Mouse (Mus musculus) MEL (cell line): ENCODE measurements around the gene Daw1. TPM values are rescaled to one million over a fixed set of nuclear protein-coding genes. Genes with fewer than 3 reads are reported as not detected.

Experiments
- DNase-seq: peaks from one replicate; pipeline ENCODE4 v3.0.0; 2011; ENCODE audit warnings: low read depth, low spot score
- H3K27ac ChIP-seq: 2 replicates; pipeline ENCODE4 v1.5.1; 2012; ENCODE audit warnings: low read depth, mild to moderate bottlenecking, control low read depth, low read length, moderate library complexity; ENCODE audit not compliant: control insufficient read depth
- H3K27me3 ChIP-seq, 2 experiments: fragments of 150-350 bp in 1 of 2; sonication (generic) in 1 of 2; 2 replicates each; pipeline ENCODE4 v1.6.1; 2012; ENCODE audit warnings: low read length in 2 of 2, mild to moderate bottlenecking in 2 of 2, improper control_type of control experiment in 1 of 2, moderate library complexity in 1 of 2; ENCODE audit not compliant: insufficient read depth in 2 of 2, control insufficient read depth in 1 of 2
- H3K36me3 ChIP-seq, 2 experiments: 2 replicates each; pipeline ENCODE4 v1.6.1; 2012 to 2014; ENCODE audit warnings: low read length in 2 of 2, improper control_type of control experiment in 1 of 2, inconsistent platforms in 1 of 2, mild to moderate bottlenecking in 1 of 2; ENCODE audit not compliant: insufficient read depth in 2 of 2, control insufficient read depth in 1 of 2
- H3K4me1 ChIP-seq, 2 experiments: fragments of 150-350 bp in 1 of 2; sonication (generic) in 1 of 2; 2 replicates each; pipeline ENCODE4 v1.6.1; 2012; ENCODE audit warnings: low read length in 2 of 2, improper control_type of control experiment in 1 of 2, mild to moderate bottlenecking in 1 of 2; ENCODE audit not compliant: insufficient read depth in 2 of 2, control insufficient read depth in 1 of 2
- H3K4me3 ChIP-seq, 2 experiments: fragments of 150-350 bp in 1 of 2; sonication (generic) in 1 of 2; 2 replicates each; pipeline ENCODE4 v1.5.1; 2012; ENCODE audit warnings: low read depth in 2 of 2, low read length in 2 of 2, mild to moderate bottlenecking in 2 of 2, moderate library complexity in 2 of 2, control low read depth in 1 of 2, improper control_type of control experiment in 1 of 2; ENCODE audit not compliant: control insufficient read depth in 1 of 2, insufficient read depth in 1 of 2
- H3K79me2 ChIP-seq: 2 replicates; pipeline ENCODE4 v1.6.1; 2012; ENCODE audit warnings: mild to moderate bottlenecking, low read length, moderate library complexity; ENCODE audit not compliant: control insufficient read depth, poor library complexity, insufficient read depth
- H3K9ac ChIP-seq: 2 replicates; pipeline ENCODE4 v1.6.1; 2012; ENCODE audit warnings: low read depth, mild to moderate bottlenecking, control low read depth, low read length, moderate library complexity; ENCODE audit not compliant: control insufficient read depth, poor library complexity, severe bottlenecking
- H3K9me3 ChIP-seq: fragments of 150-350 bp; sonication (generic); replicated peaks from 2 replicates; pipeline ENCODE4 v1.6.1; 2012; ENCODE audit warnings: mild to moderate bottlenecking, low read length, improper control_type of control experiment, moderate library complexity; ENCODE audit not compliant: insufficient read depth
- BHLHE40 ChIP-seq: IDR thresholded peaks from 2 replicates; pipeline ENCODE4 v1.6.1; 2012; ENCODE audit warnings: low read depth, mild to moderate bottlenecking, inconsistent platforms, low read length, improper control_type of control experiment, borderline replicate concordance
- CHD1 ChIP-seq: IDR thresholded peaks from 2 replicates; pipeline ENCODE4 v1.6.1; 2012; ENCODE audit warnings: low read depth, mild to moderate bottlenecking, inconsistent platforms, low read length, improper control_type of control experiment
- CTCF ChIP-seq, 3 experiments: IDR thresholded peaks in 2 of 3; conservative IDR thresholded peaks in 1 of 3; 2 replicates each; pipeline ENCODE4 v1.5.1; 2011 to 2012; ENCODE audit warnings: low read length in 3 of 3, low read depth in 2 of 3, mild to moderate bottlenecking in 2 of 3, improper control_type of control experiment in 1 of 3, inconsistent platforms in 1 of 3, mixed read lengths in 1 of 3, moderate library complexity in 1 of 3; ENCODE audit not compliant: control insufficient read depth in 1 of 3, insufficient read depth in 1 of 3, poor library complexity in 1 of 3, severe bottlenecking in 1 of 3
- EP300 ChIP-seq, 2 experiments: IDR thresholded peaks; 2 replicates each; pipeline ENCODE4 v1.6.1; 2011; ENCODE audit warnings: improper control_type of control experiment in 2 of 2, low read length in 2 of 2, low read depth in 1 of 2, mild to moderate bottlenecking in 1 of 2
- ETS1 ChIP-seq: IDR thresholded peaks from 2 replicates; pipeline ENCODE4 v1.6.1; 2012; ENCODE audit warnings: low read depth, mild to moderate bottlenecking, inconsistent platforms, low read length, improper control_type of control experiment, moderate library complexity
- GABPA ChIP-seq: IDR thresholded peaks from 2 replicates; pipeline ENCODE4 v1.6.1; 2012; ENCODE audit warnings: low read depth, mild to moderate bottlenecking, inconsistent platforms, low read length, improper control_type of control experiment, moderate library complexity
- GATA1 ChIP-seq: IDR thresholded peaks from 2 replicates; pipeline ENCODE4 v1.6.1; 2011; ENCODE audit warnings: low read depth, low read length, improper control_type of control experiment
- HCFC1 ChIP-seq: IDR thresholded peaks from 2 replicates; pipeline ENCODE4 v1.6.1; 2012; ENCODE audit warnings: low read depth, mild to moderate bottlenecking, inconsistent platforms, low read length, improper control_type of control experiment, moderate library complexity
- KAT2A ChIP-seq: conservative IDR thresholded peaks from 2 replicates; pipeline ENCODE4 v1.6.1; 2012; ENCODE audit warnings: low read depth, low read length, improper control_type of control experiment, inconsistent platforms
- MAFK ChIP-seq: IDR thresholded peaks from 2 replicates; pipeline ENCODE4 v1.6.1; 2011; ENCODE audit warnings: low read depth, mild to moderate bottlenecking, low read length, improper control_type of control experiment, borderline replicate concordance
- MAZ ChIP-seq: IDR thresholded peaks from 2 replicates; pipeline ENCODE4 v1.6.1; 2012; ENCODE audit warnings: low read depth, mild to moderate bottlenecking, inconsistent platforms, low read length, improper control_type of control experiment
- MYB ChIP-seq: IDR thresholded peaks from 2 replicates; pipeline ENCODE4 v1.6.1; 2011; ENCODE audit warnings: mild to moderate bottlenecking, low read depth, low read length, improper control_type of control experiment
- NRF1 ChIP-seq: IDR thresholded peaks from 2 replicates; pipeline ENCODE4 v1.6.1; 2014; ENCODE audit warnings: low read depth, mild to moderate bottlenecking, inconsistent platforms, low read length, improper control_type of control experiment, moderate library complexity; ENCODE audit not compliant: poor library complexity, insufficient read depth, severe bottlenecking
- POLR2AphosphoS2 ChIP-seq: IDR thresholded peaks from 2 replicates; pipeline ENCODE4 v1.6.1; 2011; ENCODE audit warnings: low read length, improper control_type of control experiment
- RAD21 ChIP-seq: IDR thresholded peaks from 2 replicates; pipeline ENCODE4 v1.6.1; 2011; ENCODE audit warnings: mild to moderate bottlenecking, low read depth, low read length, improper control_type of control experiment
- TAL1 ChIP-seq: IDR thresholded peaks from 2 replicates; pipeline ENCODE4 v1.6.1; 2012; ENCODE audit warnings: mild to moderate bottlenecking, inconsistent platforms, low read length, moderate library complexity, mixed read lengths
- USF1 ChIP-seq: IDR thresholded peaks from 2 replicates; pipeline ENCODE4 v1.6.1; 2014; ENCODE audit warnings: low read depth, mild to moderate bottlenecking, inconsistent platforms, low read length, improper control_type of control experiment, moderate library complexity
- USF2 ChIP-seq, 2 experiments: IDR thresholded peaks; 2 replicates each; pipeline ENCODE4 v1.6.1; 2011 to 2012; ENCODE audit warnings: improper control_type of control experiment in 2 of 2, low read length in 2 of 2, borderline replicate concordance in 1 of 2, inconsistent platforms in 1 of 2, low read depth in 1 of 2, mild to moderate bottlenecking in 1 of 2; ENCODE audit not compliant: insufficient read depth in 1 of 2
- ZC3H11A ChIP-seq: IDR thresholded peaks from 2 replicates; pipeline ENCODE4 v1.6.1; 2012; ENCODE audit warnings: low read depth, mild to moderate bottlenecking, inconsistent platforms, low read length, improper control_type of control experiment
- ZKSCAN1 ChIP-seq: IDR thresholded peaks from 2 replicates; pipeline ENCODE4 v1.6.1; 2012; ENCODE audit warnings: low read depth, mild to moderate bottlenecking, inconsistent platforms, low read length, improper control_type of control experiment, moderate library complexity
- ZMIZ1 ChIP-seq: IDR thresholded peaks from 2 replicates; pipeline ENCODE4 v1.6.1; 2012; ENCODE audit warnings: low read depth, mild to moderate bottlenecking, inconsistent platforms, low read length, improper control_type of control experiment, moderate library complexity
- ZNF384 ChIP-seq: IDR thresholded peaks from 2 replicates; pipeline ENCODE4 v1.6.1; 2012; ENCODE audit warnings: low read depth, mild to moderate bottlenecking, inconsistent platforms, low read length, improper control_type of control experiment
- polyA plus RNA-seq, 2 experiments: library from polyadenylated mRNA; stranded (reverse) in 1 of 2; unstranded in 1 of 2; fragments of >175 nt in 1 of 2; fragments of >200 nt in 1 of 2; gene quantifications; 2 replicates each; pipeline versions ENCODE4 v1.2.1 to v1.2.4; 2012; ENCODE audit warnings: low replicate concordance in 2 of 2, low read depth in 1 of 2; ENCODE audit not compliant: insufficient read length in 2 of 2, insufficient read depth in 1 of 2, missing spikeins in 1 of 2
- total RNA-seq: library from RNA; depleted of rRNA; stranded (reverse); fragments of 300-350 nt; gene quantifications from 2 replicates; pipeline ENCODE4 v1.2.3, GENCODE M21; 2012

Gene Daw1
- total and polyA plus RNA-seq, 3 experiments, result not detected

DNA sequence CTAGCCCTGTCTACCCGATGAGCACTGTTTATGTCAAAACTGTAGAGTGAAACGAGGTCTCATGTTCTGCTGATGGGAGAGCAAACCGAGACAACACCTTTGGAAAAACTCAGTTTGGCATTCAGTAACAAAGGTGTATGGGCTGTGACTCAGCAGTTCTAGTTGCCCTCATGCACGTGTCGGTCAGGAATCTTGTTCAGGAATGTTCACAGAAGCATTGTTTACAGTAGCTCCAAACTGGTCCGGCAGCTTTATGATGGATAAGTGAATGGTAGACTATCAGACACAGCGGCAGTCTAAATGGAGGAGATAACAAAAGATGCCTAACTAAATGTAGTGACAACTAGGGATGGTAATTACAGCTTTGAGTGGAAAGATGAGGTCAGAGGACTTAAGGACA is 23.7 kb upstream of the Daw1 start:
- TF ChIP-seq GABPA (no peak), ZKSCAN1 (no peak), TAL1 (no peak), ZNF384 (no peak), USF2 (IDR thresholded peaks at IDR 0.05; ENCODE audit: borderline replicate concordance in 1 of 2, insufficient read depth in 1 of 2, low read depth in 1 of 2, low read length in 2 of 2) (no peak), HCFC1 (no peak), NRF1 (no peak), POLR2AphosphoS2 (no peak), GATA1 (no peak), ZMIZ1 (no peak), EP300 (IDR thresholded peaks at IDR 0.05; ENCODE audit: low read depth in 1 of 2, low read length in 2 of 2) (no peak), BHLHE40 (no peak), MAZ (no peak), USF1 (no peak), RAD21 (no peak), CHD1 (no peak), CTCF (IDR thresholded peaks at IDR 0.05 in 2 of 3, conservative IDR thresholded peaks at IDR 0.05 in 1 of 3; ENCODE audit: control insufficient read depth in 1 of 3, insufficient read depth in 1 of 3, low read depth in 2 of 3, low read length in 3 of 3, poor library complexity in 1 of 3, severe bottlenecking in 1 of 3) (no peak)
- TF ChIP-seq, all 39 proteins: peak for 0

DNA sequence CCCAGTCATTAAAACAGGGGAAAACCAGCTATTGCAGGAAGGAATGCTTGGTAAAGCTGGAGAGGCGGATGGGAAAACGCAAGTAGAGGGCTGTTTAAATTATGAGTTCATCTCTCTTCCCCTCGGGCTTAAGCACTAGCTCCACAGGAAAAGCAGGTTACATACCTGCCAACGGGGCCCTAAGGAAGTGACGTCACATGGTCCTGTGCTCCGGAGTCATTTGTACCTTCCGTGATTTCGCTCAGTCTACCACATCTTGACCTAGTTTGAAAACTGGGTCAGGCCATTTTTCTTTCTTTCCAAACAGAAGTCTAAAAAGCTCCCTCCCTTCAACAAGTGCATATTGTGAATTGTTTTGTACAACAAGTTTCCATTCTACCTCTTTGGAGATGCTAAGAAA is 21.7 kb upstream of the Daw1 start:
- no peak overlapping the region for H3K4me3 ChIP-seq
- H3K27ac ChIP-seq, result no peak overlapping the region
- H3K27me3 ChIP-seq, result no peaks in the 10 kb centered on the region
- H3K4me1 ChIP-seq, result no peaks in the 10 kb centered on the region
- no peak for DNase-seq
- H3K9ac ChIP-seq, result no peak overlapping the region
- no peaks in the 10 kb centered on the region for H3K79me2 ChIP-seq
- TF ChIP-seq GABPA (no peak), KAT2A (no peak), ETS1 (no peak), CTCF (IDR thresholded peaks at IDR 0.05 in 2 of 3, conservative IDR thresholded peaks at IDR 0.05 in 1 of 3; ENCODE audit: control insufficient read depth in 1 of 3, insufficient read depth in 1 of 3, low read depth in 2 of 3, low read length in 3 of 3, poor library complexity in 1 of 3, severe bottlenecking in 1 of 3) (no peak), TAL1 (no peak), MYB (no peak), USF1 (no peak), ZC3H11A (no peak), BHLHE40 (no peak), MAFK (no peak), RAD21 (no peak)
- no peaks in the 10 kb centered on the region for H3K36me3 ChIP-seq
- H3K9me3 ChIP-seq, result no peaks in the 10 kb centered on the region

More for the DNA sequence above, 23.7 kb upstream of the Daw1 start:
- Histone ChIP-seq H3K4me1 (no peaks in the 10 kb centered on the region), H3K9me3 (no peaks in the 10 kb centered on the region), H3K27ac (no peak overlapping the region), H3K4me3 (no peak overlapping the region), H3K79me2 (no peaks in the 10 kb centered on the region), H3K9ac (no peak overlapping the region), H3K36me3 (no peaks in the 10 kb centered on the region), H3K27me3 (no peaks in the 10 kb centered on the region)
- DNase-seq, result no peak
